Mouse (Mus musculus) E14TG2a.4 (cell line): ENCODE data around the gene Ptpra.

Source experiments
- H3K27me3 ChIP-seq: 2 replicates; pipeline ENCODE4 v1.6.1; 2014; ENCODE audit warnings: low read length, control low read depth; ENCODE audit not compliant: insufficient read depth
- H3K36me3 ChIP-seq: 2 replicates; pipeline ENCODE4 v1.6.1; 2014; ENCODE audit warnings: low read length, control low read depth; ENCODE audit not compliant: insufficient read depth
- H3K4me1 ChIP-seq: replicated peaks from 2 replicates; pipeline ENCODE4 v1.6.1; 2014; ENCODE audit warnings: low read depth, low read length, control low read depth
- H3K4me3 ChIP-seq: replicated peaks from 2 replicates; pipeline ENCODE4 v1.5.1; 2014; ENCODE audit warnings: mild to moderate bottlenecking, low read length
- H3K9me3 ChIP-seq: 2 replicates; pipeline ENCODE4 v1.6.1; 2014; ENCODE audit warnings: low read length, control low read depth
- CTCF ChIP-seq: conservative IDR thresholded peaks from 2 replicates; pipeline ENCODE4 v1.5.1; 2014; ENCODE audit warnings: low read length
- NANOG ChIP-seq: IDR thresholded peaks from 2 replicates; pipeline ENCODE4 v1.6.1; 2014; ENCODE audit warnings: borderline replicate concordance, low read length, mixed read lengths
- POU5F1 ChIP-seq: IDR thresholded peaks from 2 replicates; pipeline ENCODE4 v1.6.1; 2014; ENCODE audit warnings: low read length, borderline replicate concordance

Ptpra gene

DNA sequence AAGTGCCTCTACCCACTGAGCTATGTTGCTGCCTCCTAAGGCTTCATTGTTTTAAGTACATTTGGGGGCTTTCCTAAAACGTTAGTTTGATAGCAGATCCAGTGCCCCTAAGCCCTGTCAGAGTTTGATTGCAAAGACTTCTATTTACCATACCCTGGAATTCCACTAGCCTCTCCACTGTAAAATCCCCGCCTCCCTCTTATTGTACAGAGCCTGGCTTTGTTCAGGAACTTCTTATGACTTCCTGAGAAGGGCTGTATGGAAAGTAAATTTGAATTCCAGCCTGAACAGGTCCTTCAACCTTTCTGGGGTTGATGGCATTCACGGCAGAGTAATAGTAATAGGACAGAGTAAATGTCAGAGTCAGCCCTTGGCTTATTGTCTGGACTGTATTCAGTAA is 86.8 kb downstream of the Ptpra start:
- H3K27me3 ChIP-seq: no peaks in the 10 kb centered on the region
- peaks cover 54% of the 10 kb centered on the region for H3K36me3 ChIP-seq
- no peaks in the 10 kb centered on the region for H3K4me1 ChIP-seq
- TF ChIP-seq CTCF (no peak), POU5F1 (no peak), NANOG (no peak)
- 0 out of 2 replicates have a peak, but pooled peaks cover 4% of the 10 kb centered on the region for H3K9me3 ChIP-seq
- no peak overlapping the region for H3K4me3 ChIP-seq

DNA sequence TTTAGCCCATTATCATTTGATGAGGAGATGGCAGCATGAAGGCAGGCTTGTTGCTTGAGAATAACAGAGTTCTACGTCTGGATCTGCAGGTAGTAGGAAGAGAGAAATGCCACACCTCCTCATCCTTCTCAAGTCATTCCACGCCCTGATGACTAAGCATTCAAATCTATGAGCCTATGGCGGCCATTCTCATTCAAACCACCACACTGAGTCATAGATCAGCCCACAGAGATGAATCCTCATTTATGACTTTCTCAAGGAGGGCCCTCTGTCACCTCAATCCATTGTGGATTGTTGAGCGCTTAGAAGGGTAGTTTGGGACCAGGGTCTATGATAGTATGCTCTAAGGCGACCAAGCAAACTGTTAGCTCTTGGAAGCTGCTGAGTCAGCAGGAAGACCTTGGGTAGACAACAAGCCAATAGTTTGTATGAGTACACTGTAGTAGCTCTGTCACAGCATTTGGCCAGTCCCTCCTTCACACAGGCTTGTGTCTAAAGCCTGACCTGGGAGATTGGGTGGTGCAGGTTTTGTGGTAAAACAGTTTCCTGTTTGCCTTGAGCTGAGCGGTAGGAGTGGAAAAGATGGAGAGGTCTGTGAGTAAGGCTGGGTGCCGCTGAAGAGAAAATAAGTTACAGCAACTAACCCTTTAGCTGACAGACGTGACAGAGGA is 88.9 kb downstream of the Ptpra start:
- no peaks in the 10 kb centered on the region for H3K9me3 ChIP-seq
- H3K27me3 ChIP-seq: no peaks in the 10 kb centered on the region
- H3K36me3 ChIP-seq: peaks cover 61% of the 10 kb centered on the region
- H3K4me3 ChIP-seq: no peak overlapping the region
- no peak for TF ChIP-seq NANOG
- no peak for TF ChIP-seq POU5F1
- no peak for TF ChIP-seq CTCF
- H3K4me1 ChIP-seq: no peaks in the 10 kb centered on the region

GRCm38 (mm10) chr2:130540266-130540665 is 90.2 kb downstream of the Ptpra start:
- peaks cover 64% of the 10 kb centered on the region for H3K36me3 ChIP-seq
- TF ChIP-seq NANOG: no peak
- no peak for TF ChIP-seq POU5F1
- TF ChIP-seq CTCF: no peak
- no peaks in the 10 kb centered on the region for H3K9me3 ChIP-seq

DNA sequence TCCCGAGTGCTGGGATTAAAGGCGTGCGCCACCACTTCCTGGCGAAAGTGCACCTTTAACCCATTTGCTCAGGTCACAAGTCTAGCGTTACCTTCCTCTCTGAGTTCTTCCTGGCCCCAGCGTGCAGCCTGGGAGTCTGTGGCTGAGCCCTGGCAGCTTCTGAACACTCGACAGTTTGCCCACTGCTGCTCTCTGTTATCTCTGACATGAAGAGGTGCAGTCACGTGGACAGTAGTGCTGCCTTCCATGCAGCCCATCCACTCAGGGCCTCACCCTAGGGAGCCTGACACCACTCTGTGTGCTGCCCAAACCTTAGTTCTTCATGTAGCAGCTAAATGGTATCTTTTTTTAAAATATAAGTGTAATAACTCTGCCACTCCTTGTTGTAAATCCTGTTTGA is 96.9 kb downstream of the Ptpra start:
- Histone ChIP-seq H3K9me3 (no peaks in the 10 kb centered on the region), H3K4me3 (no peak overlapping the region), H3K36me3 (peaks cover 58% of the 10 kb centered on the region), H3K27me3 (no peaks in the 10 kb centered on the region), H3K4me1 (no peaks in the 10 kb centered on the region)
- TF ChIP-seq CTCF (no peak), POU5F1 (no peak), NANOG (no peak)

More at GRCm38 (mm10) chr2:130540266-130540665, 90.2 kb downstream of the Ptpra start:
- Histone ChIP-seq H3K4me3 (no peak overlapping the region), H3K4me1 (no peaks in the 10 kb centered on the region), H3K27me3 (no peaks in the 10 kb centered on the region)

- H3K36me3 ChIP-seq: peaks cover 31% of the 10 kb centered on the region
- no peak overlapping the region for H3K4me3 ChIP-seq
- no peaks in the 10 kb centered on the region for H3K9me3 ChIP-seq
- no peaks in the 10 kb centered on the region for H3K27me3 ChIP-seq
- H3K4me1 ChIP-seq: no peaks in the 10 kb centered on the region
- TF ChIP-seq NANOG (no peak), CTCF (no peak), POU5F1 (no peak)
Measured at GRCm38 (mm10) chr2:130554841-130555240, 104.8 kb downstream of the Ptpra start.

GRCm38 (mm10) chr2:130556292-130556691 is 106.2 kb downstream of the Ptpra start:
- no peaks in the 10 kb centered on the region for H3K9me3 ChIP-seq
- H3K4me3 ChIP-seq: no peak overlapping the region
- TF ChIP-seq POU5F1 (no peak), CTCF (no peak)
- no peaks in the 10 kb centered on the region for H3K4me1 ChIP-seq
- peaks cover 27% of the 10 kb centered on the region for H3K36me3 ChIP-seq
- H3K27me3 ChIP-seq: no peaks in the 10 kb centered on the region

DNA sequence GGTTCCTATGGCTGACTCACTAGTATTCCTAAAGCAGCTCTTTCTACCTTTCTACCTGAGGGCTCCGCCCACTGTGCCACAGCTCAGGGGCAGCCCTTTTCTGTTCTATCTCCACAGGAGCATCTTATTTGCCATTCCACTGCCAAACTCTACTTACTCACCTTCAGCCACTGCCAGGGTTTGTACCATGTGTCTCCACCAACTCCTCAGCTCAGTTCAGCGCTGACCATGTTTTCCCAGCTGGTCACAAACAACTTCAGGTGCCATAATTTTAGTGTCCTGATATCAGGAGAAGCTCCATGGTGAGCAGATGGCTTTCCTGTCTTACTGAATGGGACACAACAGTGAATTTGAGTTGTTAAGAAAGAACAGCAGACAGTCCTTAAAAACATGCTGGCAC is 107.4 kb downstream of the Ptpra start:
- no peaks in the 10 kb centered on the region for H3K27me3 ChIP-seq
- peaks cover 1% of the 10 kb centered on the region for H3K4me1 ChIP-seq
- TF ChIP-seq NANOG (no peak), POU5F1 (no peak), CTCF (no peak)
- H3K4me3 ChIP-seq: no peak overlapping the region
- H3K9me3 ChIP-seq: no peaks in the 10 kb centered on the region
- H3K36me3 ChIP-seq: peaks cover 16% of the 10 kb centered on the region

DNA sequence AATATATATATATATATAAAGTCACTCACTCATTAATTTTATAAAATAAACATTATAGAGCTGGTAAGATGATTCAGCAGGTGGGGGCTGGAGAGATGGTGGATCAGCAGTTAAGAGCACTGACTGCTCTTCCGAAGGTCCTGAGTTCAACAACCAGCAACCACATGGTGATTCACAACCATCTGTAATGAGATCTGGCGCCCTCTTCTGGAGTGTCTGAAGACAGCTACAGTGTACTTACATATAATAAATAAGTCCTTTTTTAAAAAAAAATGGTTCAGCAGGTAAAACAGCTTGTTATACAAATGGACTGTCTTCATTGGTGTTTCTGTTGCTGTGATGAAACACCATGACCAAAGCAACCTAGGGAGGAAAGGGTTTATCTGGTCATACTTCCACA is 107.9 kb downstream of the Ptpra start:
- Histone ChIP-seq H3K27me3 (no peaks in the 10 kb centered on the region), H3K4me3 (no peak overlapping the region), H3K9me3 (no peaks in the 10 kb centered on the region), H3K36me3 (peaks cover 10% of the 10 kb centered on the region), H3K4me1 (peaks cover 7% of the 10 kb centered on the region)
- TF ChIP-seq CTCF (peak; percentile 49), NANOG (no peak), POU5F1 (no peak)
